Mouse (Mus musculus) thymus, adult 18-20 months (tissue): ENCODE measurements around the gene Gm1673.
"Not testable (repeated sequence)": the region's sequence is repeated elsewhere in the genome, so short reads cannot be mapped to it uniquely, and the experiment has no call there.

ENCODE experiments used
- DNase-seq, 2 experiments: peaks; one replicate each; pipeline ENCODE4 v3.0.0; 2022; ENCODE audit warnings: mixed read lengths in 2 of 2

The Gm1673 gene

GRCm38 (mm10) chr5:33983309-33984121 lies at the start of gene Gm1673:
Gene Gm1673 (plus strand): TSS chr5:33983433.
- DNase-seq, result peak; percentile 72 to 78

- DNase-seq, result no peak
Observed at GRCm38 (mm10) chr5:33934081-33934480, 49.2 kb upstream of the Gm1673 start.

GRCm38 (mm10) chr5:33934877-33935276 lies 48.4 kb upstream of the Gm1673 start:
- DNase-seq, result no peak

GRCm38 (mm10) chr5:33935700-33936111 lies 47.5 kb upstream of the Gm1673 start:
- DNase-seq, result peak in 1 of 2 experiments; percentile 56

- peak; percentile 97 for DNase-seq
Observed at GRCm38 (mm10) chr5:33936120-33936707, 47.0 kb upstream of the Gm1673 start, which contains the start of gene Nelfa. Gene Nelfa (minus strand): TSS chr5:33936413.

- DNase-seq, result no peak
Observed at GRCm38 (mm10) chr5:33937230-33937629, 46.0 kb upstream of the Gm1673 start.

GRCm38 (mm10) chr5:33938448-33938847 lies 44.8 kb upstream of the Gm1673 start:
- DNase-seq, result peak in 1 of 2 experiments; percentile 14

- not testable (repeated sequence) for DNase-seq
Observed at GRCm38 (mm10) chr5:33947035-33947434, 36.2 kb upstream of the Gm1673 start.

- no peak for DNase-seq
Observed at GRCm38 (mm10) chr5:33948314-33948713, 34.9 kb upstream of the Gm1673 start.

- no peak for DNase-seq
Observed at GRCm38 (mm10) chr5:33953471-33954185, 29.6 kb upstream of the Gm1673 start.

GRCm38 (mm10) chr5:33954354-33954753 lies 28.9 kb upstream of the Gm1673 start:
- peak; percentile 41 to 53 for DNase-seq

- DNase-seq, result no peak
Observed at GRCm38 (mm10) chr5:33955868-33956267, 27.4 kb upstream of the Gm1673 start.

- DNase-seq, result no peak
Observed at GRCm38 (mm10) chr5:33959382-33959781, 23.9 kb upstream of the Gm1673 start.

- no peak for DNase-seq
Observed at GRCm38 (mm10) chr5:33974736-33975135, 8.5 kb upstream of the Gm1673 start.

GRCm38 (mm10) chr5:33976267-33976666 lies 7.0 kb upstream of the Gm1673 start:
- no peak for DNase-seq

- DNase-seq, result no peak
Observed at GRCm38 (mm10) chr5:33982731-33983259, 438 bp upstream of the Gm1673 start.

GRCm38 (mm10) chr5:33994671-33995625 lies 11.7 kb downstream of the Gm1673 start:
- DNase-seq, result no peak

GRCm38 (mm10) chr5:33995843-33996693 lies 12.8 kb downstream of the Gm1673 start, which contains the start of gene Nat8l:
Gene Nat8l (plus strand): TSS chr5:33995984.
- peak; percentile 40 to 54 for DNase-seq

GRCm38 (mm10) chr5:33996694-33997045 lies 13.4 kb downstream of the Gm1673 start:
- no peak for DNase-seq

- no peak for DNase-seq
Observed at GRCm38 (mm10) chr5:33997051-33997741, 14.0 kb downstream of the Gm1673 start.
